Mouse (Mus musculus) midbrain, embryonic 16.5 days (tissue): ENCODE measurements around the gene Gal. TPM values are rescaled to one million over a fixed set of nuclear protein-coding genes. Genes with fewer than 3 reads are reported as not detected.

Experiments
- ATAC-seq: fragments of 200-750 bp; cut with Nextera tagmentation; 2 replicates; pipeline ENCODE4 v1.8.0; 2017; ENCODE audit warnings: moderate TSS enrichment
- H3K27ac ChIP-seq: fragments of 300-500 bp; sonication (generic); 2 replicates; pipeline ENCODE4 v1.5.1; 2014; ENCODE audit warnings: mild to moderate bottlenecking, low read length, mixed read lengths
- H3K27me3 ChIP-seq: fragments of 300-500 bp; sonication (generic); 2 replicates; pipeline ENCODE4 v1.6.1; 2014; ENCODE audit warnings: low read depth, low read length, mixed read lengths; ENCODE audit not compliant: control insufficient read depth, insufficient read depth
- H3K36me3 ChIP-seq: fragments of 300-500 bp; sonication (generic); 2 replicates; pipeline ENCODE4 v1.6.1; 2014; ENCODE audit warnings: mild to moderate bottlenecking, low read length, moderate library complexity, mixed read lengths; ENCODE audit not compliant: control insufficient read depth, insufficient read depth
- H3K4me1 ChIP-seq: fragments of 300-500 bp; sonication (generic); 2 replicates; pipeline ENCODE4 v1.6.1; 2014; ENCODE audit warnings: mild to moderate bottlenecking, low read length, mixed read lengths; ENCODE audit not compliant: control insufficient read depth, insufficient read depth
- H3K4me2 ChIP-seq: fragments of 300-500 bp; sonication (generic); 2 replicates; pipeline ENCODE4 v1.6.1; 2014; ENCODE audit warnings: mild to moderate bottlenecking, low read length, mixed read lengths
- H3K4me3 ChIP-seq: fragments of 300-500 bp; sonication (generic); 2 replicates; pipeline ENCODE4 v1.5.1; 2014; ENCODE audit warnings: low read depth, mild to moderate bottlenecking, low read length, moderate library complexity, mixed read lengths
- H3K9ac ChIP-seq: fragments of 300-500 bp; sonication (generic); 2 replicates; pipeline ENCODE4 v1.6.1; 2014; ENCODE audit warnings: low read depth, low read length, mixed read lengths
- H3K9me3 ChIP-seq: fragments of 300-500 bp; sonication (generic); replicated peaks from 2 replicates; pipeline ENCODE4 v1.6.1; 2014; ENCODE audit warnings: mild to moderate bottlenecking, low read length, mixed read lengths; ENCODE audit not compliant: control insufficient read depth, poor library complexity, severe bottlenecking
- WGBS: fragments of 180-500 bp; shearing (Covaris S2); extraction: QIAGEN DNeasy Blood & Tissue Kit; methylation state at CpG from one replicate; pipeline ENCODE4 v1.1.7; 2014; 5-methylcytosine and 5-hydroxymethylcytosine counted together
- polyA plus RNA-seq: library from polyadenylated mRNA; unstranded; fragments of >200 nt; fragmentation: Nextera tagmentation; extraction: Ambion mirVana; gene quantifications from 2 replicates; pipeline ENCODE4 v1.2.1, GENCODE M21; 2015

The Gal gene
- polyA plus RNA-seq, 1 experiment from 2014 or later, result 16.6 TPM

GRCm38 (mm10) chr19:3429156-3429816, 14.9 kb upstream of the Gal start:
- H3K27me3 ChIP-seq, result no peaks in the 10 kb centered on the region
- no peaks in the 10 kb centered on the region for H3K36me3 ChIP-seq
- 0 out of 2 replicates have a peak overlapping the region, but pooled peaks have one; percentile 21 for H3K9ac ChIP-seq
- H3K4me1 ChIP-seq, result 0 out of 2 replicates have a peak, but pooled peaks cover 2% of the 10 kb centered on the region
- ATAC-seq, result no peak
- no peaks in the 10 kb centered on the region for H3K9me3 ChIP-seq
- peak overlapping the region; percentile 48; the same call in 1 of the 2 replicates for H3K27ac ChIP-seq
- WGBS, result 44% methylated on average over 7 of the region's 7 CpGs
- H3K4me3 ChIP-seq, result no peak overlapping the region
- H3K4me2 ChIP-seq, result no peak overlapping the region

GRCm38 (mm10) chr19:3428057-3428830, 13.9 kb upstream of the Gal start:
- Histone ChIP-seq H3K4me3 (no peak overlapping the region), H3K9ac (no peak overlapping the region), H3K4me1 (0 out of 2 replicates have a peak, but pooled peaks cover 2% of the 10 kb centered on the region), H3K4me2 (no peak overlapping the region), H3K27me3 (no peaks in the 10 kb centered on the region), H3K9me3 (no peaks in the 10 kb centered on the region), H3K27ac (no peak overlapping the region), H3K36me3 (no peaks in the 10 kb centered on the region)
- ATAC-seq, result no peak
- 83% methylated on average over 15 of the region's 15 CpGs for WGBS

GRCm38 (mm10) chr19:3424214-3424613, 9.9 kb upstream of the Gal start:
- Histone ChIP-seq H3K27me3 (no peaks in the 10 kb centered on the region), H3K4me2 (no peak overlapping the region), H3K9ac (no peak overlapping the region), H3K4me3 (no peak overlapping the region), H3K4me1 (no peaks in the 10 kb centered on the region), H3K9me3 (no peaks in the 10 kb centered on the region), H3K27ac (no peak overlapping the region), H3K36me3 (no peaks in the 10 kb centered on the region)
- WGBS, result 85% methylated on average over 2 of the region's 2 CpGs
- ATAC-seq, result no peak

- no peaks in the 10 kb centered on the region for H3K27me3 ChIP-seq
- no peaks in the 10 kb centered on the region for H3K9me3 ChIP-seq
- no peak overlapping the region for H3K27ac ChIP-seq
- no peaks in the 10 kb centered on the region for H3K36me3 ChIP-seq
- H3K4me2 ChIP-seq, result no peak overlapping the region
- ATAC-seq, result no peak
- no peak overlapping the region for H3K9ac ChIP-seq
- no peak overlapping the region for H3K4me3 ChIP-seq
- WGBS, result 62% methylated on average over 4 of the region's 4 CpGs
- no peaks in the 10 kb centered on the region for H3K4me1 ChIP-seq
Observed at GRCm38 (mm10) chr19:3422981-3423380, 8.6 kb upstream of the Gal start.

GRCm38 (mm10) chr19:3422488-3422887, 8.1 kb upstream of the Gal start:
- Histone ChIP-seq H3K9ac (no peak overlapping the region), H3K4me1 (no peaks in the 10 kb centered on the region), H3K4me2 (no peak overlapping the region), H3K27ac (no peak overlapping the region), H3K36me3 (no peaks in the 10 kb centered on the region), H3K4me3 (no peak overlapping the region), H3K27me3 (no peaks in the 10 kb centered on the region), H3K9me3 (no peaks in the 10 kb centered on the region)
- ATAC-seq, result no peak
- WGBS, result 30% methylated on average over 6 of the region's 6 CpGs

- no peaks in the 10 kb centered on the region for H3K9me3 ChIP-seq
- no peaks in the 10 kb centered on the region; the same call in 1 of the 2 replicates for H3K27me3 ChIP-seq
- no peak for ATAC-seq
- H3K4me3 ChIP-seq, result no peak overlapping the region
- no peak overlapping the region for H3K27ac ChIP-seq
- H3K4me1 ChIP-seq, result 0 out of 2 replicates have a peak, but pooled peaks cover 3% of the 10 kb centered on the region
- 56% methylated on average over 5 of the region's 5 CpGs for WGBS
- H3K9ac ChIP-seq, result no peak overlapping the region
- no peak overlapping the region for H3K4me2 ChIP-seq
- H3K36me3 ChIP-seq, result no peaks in the 10 kb centered on the region
Observed at GRCm38 (mm10) chr19:3419251-3419650, 4.9 kb upstream of the Gal start.

- Histone ChIP-seq H3K36me3 (no peaks in the 10 kb centered on the region), H3K27ac (no peak overlapping the region), H3K27me3 (no peaks in the 10 kb centered on the region), H3K4me3 (no peak overlapping the region), H3K4me1 (no peaks in the 10 kb centered on the region; the same call in 1 of the 2 replicates), H3K9me3 (no peaks in the 10 kb centered on the region), H3K9ac (no peak overlapping the region), H3K4me2 (no peak overlapping the region)
- no peak for ATAC-seq
- WGBS, result 77% methylated on average over 1 of the region's 1 CpGs
Observed at GRCm38 (mm10) chr19:3405531-3406281, 8.6 kb downstream of the Gal start.

GRCm38 (mm10) chr19:3404030-3404429, 10.3 kb downstream of the Gal start:
- no peak overlapping the region for H3K4me3 ChIP-seq
- 81% methylated on average over 7 of the region's 7 CpGs for WGBS
- H3K27ac ChIP-seq, result no peak overlapping the region
- no peaks in the 10 kb centered on the region for H3K27me3 ChIP-seq
- no peaks in the 10 kb centered on the region for H3K9me3 ChIP-seq
- H3K4me2 ChIP-seq, result no peak overlapping the region
- no peaks in the 10 kb centered on the region for H3K36me3 ChIP-seq
- ATAC-seq, result no peak
- H3K4me1 ChIP-seq, result no peaks in the 10 kb centered on the region; the same call in 1 of the 2 replicates
- no peak overlapping the region for H3K9ac ChIP-seq
